Mouse (Mus musculus) lung, adult 2 months (tissue): ENCODE data around the gene Tnp2.

Experiments
- CTCF ChIP-seq: fragments of 200-500 bp; IDR thresholded peaks from 2 replicates; pipeline ENCODE4 v1.5.1; 2011; ENCODE audit warnings: mild to moderate bottlenecking, low read length, control low read depth; ENCODE audit not compliant: insufficient read depth
- POLR2A ChIP-seq: fragments of 200-500 bp; IDR thresholded peaks from 2 replicates; pipeline ENCODE4 v1.6.1; 2011; ENCODE audit warnings: low read depth, mild to moderate bottlenecking, control low read depth, low read length, borderline replicate concordance; ENCODE audit errors: extremely low read depth

DNA sequence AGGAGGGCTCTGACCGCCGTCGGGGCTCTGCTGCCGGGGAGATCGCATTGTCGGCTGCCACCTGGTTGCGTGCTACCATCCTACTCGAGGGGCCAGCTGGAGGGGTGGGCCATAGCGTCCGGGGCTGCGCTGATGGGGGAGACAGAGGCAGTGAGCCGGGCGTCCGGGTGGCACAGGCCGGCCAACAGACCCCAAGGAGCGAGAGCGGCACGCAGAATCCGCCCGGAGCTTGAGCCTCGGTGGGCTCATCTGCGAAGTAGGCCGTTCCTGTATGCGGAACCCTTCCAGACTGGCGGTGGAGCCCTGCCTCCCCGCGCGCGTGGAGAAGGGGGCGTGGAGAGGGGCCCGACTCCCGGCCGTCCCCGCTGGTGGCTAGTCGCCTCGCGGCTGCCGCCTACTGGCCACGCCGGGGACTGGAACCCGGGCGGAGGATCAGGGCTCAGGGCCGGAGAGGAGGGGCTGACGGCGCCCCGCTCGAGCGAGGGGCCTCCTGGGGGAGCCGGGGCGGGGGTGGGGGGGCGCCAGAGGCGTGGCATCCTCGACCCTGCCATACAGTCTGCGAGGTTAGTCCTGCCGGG lies 3.6 kb downstream of the Tnp2 start:
- TF ChIP-seq POLR2A = peak; percentile 44; the same call in 1 of the 2 replicates
- TF ChIP-seq CTCF = peak; percentile 48; the same call in 1 of the 2 replicates
